Mouse (Mus musculus) erythroblast, embryonic 14.5 days (primary cell): ENCODE measurements around the gene Asap3. TPM values are rescaled to one million over a fixed set of nuclear protein-coding genes. Genes with fewer than 3 reads are reported as not detected.

Source experiments
- H3K27me3 ChIP-seq: 2 replicates; pipeline ENCODE4 v1.6.1; 2012; ENCODE audit warnings: inconsistent platforms; ENCODE audit not compliant: control insufficient read depth
- H3K36me3 ChIP-seq: 2 replicates; pipeline ENCODE4 v1.6.1; 2012; ENCODE audit warnings: mild to moderate bottlenecking, inconsistent platforms; ENCODE audit not compliant: control insufficient read depth
- H3K4me1 ChIP-seq: 2 replicates; pipeline ENCODE4 v1.6.1; 2012; ENCODE audit warnings: inconsistent platforms; ENCODE audit not compliant: control insufficient read depth
- H3K4me3 ChIP-seq: replicated peaks from 2 replicates; pipeline ENCODE3; 2012; ENCODE audit warnings: moderate library complexity, mild to moderate bottlenecking, inconsistent platforms
- H3K9me3 ChIP-seq: 2 replicates; pipeline ENCODE4 v1.6.1; 2012; ENCODE audit warnings: low read length, inconsistent platforms, mixed read lengths; ENCODE audit not compliant: control insufficient read depth
- GATA1 ChIP-seq: IDR thresholded peaks from 2 replicates; pipeline ENCODE4 v1.6.1; 2012; ENCODE audit warnings: low read length, inconsistent platforms, mixed read lengths
- TAL1 ChIP-seq: IDR thresholded peaks from 3 replicates; pipeline ENCODE4 v1.6.1; 2012; ENCODE audit warnings: low read length, inconsistent platforms, mixed read lengths
- polyA plus RNA-seq: library from polyadenylated mRNA; stranded (reverse); fragments of >175 nt; gene quantifications from 2 replicates; pipeline ENCODE4 v1.2.3, GENCODE M21; 2012

Asap3 gene
- polyA plus RNA-seq, 1 experiment: 0.01 TPM

- no peaks in the 10 kb centered on the region for H3K9me3 ChIP-seq
- H3K4me1 ChIP-seq: peaks cover 69% of the 10 kb centered on the region
- peak overlapping the region; percentile 82 for H3K4me3 ChIP-seq
- H3K27me3 ChIP-seq: no peaks in the 10 kb centered on the region
- TF ChIP-seq TAL1 (no peak), GATA1 (no peak)
- peaks cover 51% of the 10 kb centered on the region for H3K36me3 ChIP-seq
These were observed 33.5 kb upstream of the Asap3 start for GRCm38 (mm10) chr4:136172542-136173209.

DNA sequence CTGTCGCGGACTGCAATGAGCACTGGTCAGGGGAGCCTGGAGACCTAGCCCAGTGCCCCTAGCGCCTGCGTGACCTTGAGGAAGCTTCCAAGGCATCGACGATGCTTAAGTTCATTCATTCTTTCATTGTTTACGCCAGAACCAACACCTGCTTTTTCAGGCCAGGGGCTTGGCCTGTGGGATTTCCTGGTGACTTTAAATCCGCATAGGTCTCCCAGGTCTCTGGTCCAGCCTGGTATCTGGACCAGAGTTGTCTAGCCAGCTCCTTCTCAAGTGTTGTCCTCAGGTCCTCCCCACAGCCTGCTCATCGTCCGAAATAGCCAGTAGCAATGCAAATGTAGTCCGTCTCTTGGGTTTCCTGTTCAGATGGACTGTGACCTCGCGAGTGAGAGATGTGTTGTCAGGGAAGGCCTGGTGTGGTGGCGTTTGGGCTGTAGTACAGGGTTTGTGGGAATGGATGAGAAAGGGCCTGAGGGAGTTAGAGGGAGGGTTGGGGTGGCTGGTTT is 32.9 kb upstream of the Asap3 start:
- peaks cover 69% of the 10 kb centered on the region for H3K4me1 ChIP-seq
- TF ChIP-seq GATA1: no peak
- no peak for TF ChIP-seq TAL1
- H3K36me3 ChIP-seq: peaks cover 57% of the 10 kb centered on the region
- no peaks in the 10 kb centered on the region for H3K9me3 ChIP-seq
- H3K27me3 ChIP-seq: no peaks in the 10 kb centered on the region
- H3K4me3 ChIP-seq: peak overlapping the region; percentile 82

DNA sequence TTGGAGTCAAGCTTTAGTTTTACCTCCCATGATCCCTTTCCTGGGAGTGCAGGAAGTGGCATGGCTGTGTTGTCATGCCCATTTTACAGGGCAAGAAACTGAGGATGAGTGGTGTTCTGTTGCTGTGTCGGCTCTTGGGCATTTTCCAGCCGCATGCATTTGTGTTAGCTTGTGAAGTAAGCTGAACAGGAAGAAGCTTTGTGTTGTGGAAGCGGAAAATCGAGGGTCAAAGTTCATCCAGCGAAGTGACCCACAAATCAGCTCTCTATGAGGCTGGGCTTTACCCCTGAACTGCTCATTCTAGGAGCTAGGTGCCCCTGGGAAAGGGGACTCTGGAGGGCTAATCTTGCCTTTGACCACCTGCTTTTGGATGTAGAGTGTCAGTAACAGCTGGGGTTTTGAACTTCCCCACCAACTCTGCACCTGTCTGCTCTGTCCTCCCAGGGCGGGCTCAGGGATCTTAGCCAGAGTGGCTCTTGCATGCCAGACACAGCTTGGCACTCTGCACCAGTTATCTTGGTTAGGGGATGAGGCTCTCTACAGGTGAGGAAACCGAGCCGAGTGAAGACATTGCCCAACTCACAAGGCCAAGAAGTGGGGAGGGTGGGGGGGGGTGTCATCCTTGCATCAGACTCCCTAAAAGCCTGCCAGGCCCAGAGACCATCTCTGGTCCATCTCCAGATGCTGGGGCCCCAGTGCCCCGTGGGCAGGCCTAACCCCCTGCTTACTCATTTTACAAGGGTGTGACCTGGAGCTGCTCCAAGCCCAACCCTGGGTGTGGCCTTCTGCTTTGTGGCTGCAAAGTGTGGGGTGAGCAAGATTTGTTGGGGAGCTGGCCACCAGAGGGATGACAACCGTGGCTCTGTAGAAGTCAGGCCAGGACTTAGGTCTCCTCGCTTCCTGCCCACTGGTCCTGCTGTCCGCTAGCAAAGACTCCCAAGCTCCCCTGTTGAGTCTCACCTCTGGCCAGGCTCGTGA is 31.7 kb upstream of the Asap3 start:
- peaks cover 70% of the 10 kb centered on the region for H3K36me3 ChIP-seq
- no peaks in the 10 kb centered on the region for H3K9me3 ChIP-seq
- H3K27me3 ChIP-seq: no peaks in the 10 kb centered on the region
- peaks cover 78% of the 10 kb centered on the region for H3K4me1 ChIP-seq
- TF ChIP-seq GATA1 (no peak), TAL1 (peak; percentile 29; the same call in 1 of the 3 replicates)
- peak overlapping the region; percentile 82 for H3K4me3 ChIP-seq

DNA sequence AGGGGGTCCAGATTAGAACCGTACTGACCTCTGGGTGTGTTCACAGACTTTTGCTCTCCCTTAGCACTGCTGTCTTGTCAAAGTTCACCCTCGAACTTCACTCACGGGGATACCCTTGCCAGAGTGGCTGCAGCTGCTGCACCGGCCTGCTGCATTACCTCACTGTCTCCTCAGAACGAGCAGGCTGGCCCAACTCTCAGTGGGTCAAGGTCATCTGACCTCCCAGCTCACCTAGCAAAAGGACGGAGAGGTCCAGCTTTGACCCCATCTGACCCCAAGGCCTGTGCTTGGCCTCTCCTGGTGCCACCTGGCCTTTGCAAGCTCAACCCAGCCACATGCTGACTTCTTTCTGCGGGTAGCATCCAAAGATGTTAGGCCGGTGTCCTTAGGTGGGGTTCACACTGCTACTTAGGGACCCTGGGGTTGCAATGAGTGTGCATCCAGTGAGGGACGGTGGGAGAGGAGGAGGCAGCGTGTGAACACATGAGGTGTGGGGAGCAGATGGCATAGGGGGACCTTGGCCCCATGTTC is 30.1 kb upstream of the Asap3 start:
- Histone ChIP-seq H3K9me3 (no peaks in the 10 kb centered on the region), H3K36me3 (peaks cover 85% of the 10 kb centered on the region), H3K4me3 (peak overlapping the region; percentile 82)

GRCm38 (mm10) chr4:136177244-136177611 is 28.9 kb upstream of the Asap3 start:
- Histone ChIP-seq H3K27me3 (no peaks in the 10 kb centered on the region), H3K4me1 (peaks cover 83% of the 10 kb centered on the region), H3K4me3 (peak overlapping the region; percentile 82), H3K9me3 (no peaks in the 10 kb centered on the region), H3K36me3 (peaks cover 97% of the 10 kb centered on the region)
- TF ChIP-seq GATA1: no peak
- TF ChIP-seq TAL1: no peak

More for the DNA sequence above, 30.1 kb upstream of the Asap3 start:
- Histone ChIP-seq H3K4me1 (peaks cover 80% of the 10 kb centered on the region), H3K27me3 (no peaks in the 10 kb centered on the region)
- no peak for TF ChIP-seq GATA1
- TF ChIP-seq TAL1: no peak

DNA sequence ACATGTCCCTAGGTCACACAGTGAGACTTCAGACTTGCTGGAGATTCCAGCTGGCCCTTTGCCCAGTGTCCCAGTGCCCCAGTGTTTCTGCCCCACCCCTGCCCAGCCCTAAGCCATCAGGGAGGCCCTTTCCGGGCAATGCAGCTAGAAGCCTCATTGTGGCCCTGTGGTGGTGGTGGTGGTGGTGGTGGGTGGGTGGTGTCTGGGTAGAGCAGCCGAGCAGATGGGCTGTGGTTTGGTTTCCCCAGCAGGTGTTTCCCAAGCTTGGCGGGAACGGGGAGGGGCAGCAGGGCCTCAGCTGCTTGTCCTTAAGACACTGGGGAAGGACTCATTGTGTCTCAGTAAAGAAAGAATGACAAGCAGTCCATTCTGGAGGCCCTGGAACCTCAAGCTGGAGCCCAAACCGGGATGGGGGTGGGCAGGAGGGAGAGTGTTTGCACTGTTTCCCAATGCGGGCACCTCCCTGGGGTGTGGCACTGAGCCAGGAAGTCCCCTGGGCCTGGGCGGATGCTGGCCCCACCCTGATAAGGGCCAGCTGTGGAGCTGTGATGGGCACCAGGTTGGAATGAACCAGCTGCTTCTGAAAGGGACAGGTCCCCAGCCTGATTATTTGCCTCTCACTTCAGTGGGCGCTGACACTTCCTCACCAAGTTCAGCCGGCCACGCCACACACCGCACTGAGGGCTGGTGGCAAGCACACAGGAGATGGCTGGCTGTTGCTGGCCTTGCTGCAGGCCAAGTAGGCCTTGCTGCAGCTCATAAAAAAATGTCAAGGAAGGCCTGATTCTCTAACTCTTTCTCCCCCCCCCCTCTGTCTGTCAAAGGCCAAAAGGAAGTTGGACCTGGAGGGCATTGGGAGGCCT is 28.3 kb upstream of the Asap3 start:
- peak overlapping the region; percentile 82 for H3K4me3 ChIP-seq
- no peaks in the 10 kb centered on the region for H3K27me3 ChIP-seq
- TF ChIP-seq TAL1 (peak; percentile 87), GATA1 (peak; percentile 99)
- H3K4me1 ChIP-seq: peaks cover 87% of the 10 kb centered on the region
- H3K9me3 ChIP-seq: no peaks in the 10 kb centered on the region
- peaks cover 100% of the 10 kb centered on the region for H3K36me3 ChIP-seq

- no peaks in the 10 kb centered on the region for H3K9me3 ChIP-seq
- TF ChIP-seq GATA1: no peak
- TF ChIP-seq TAL1: no peak
- no peaks in the 10 kb centered on the region for H3K27me3 ChIP-seq
- H3K4me1 ChIP-seq: peaks cover 92% of the 10 kb centered on the region
- peaks cover 100% of the 10 kb centered on the region for H3K36me3 ChIP-seq
- H3K4me3 ChIP-seq: peak overlapping the region; percentile 82
These were observed 27.7 kb upstream of the Asap3 start for GRCm38 (mm10) chr4:136178475-136178921.

DNA sequence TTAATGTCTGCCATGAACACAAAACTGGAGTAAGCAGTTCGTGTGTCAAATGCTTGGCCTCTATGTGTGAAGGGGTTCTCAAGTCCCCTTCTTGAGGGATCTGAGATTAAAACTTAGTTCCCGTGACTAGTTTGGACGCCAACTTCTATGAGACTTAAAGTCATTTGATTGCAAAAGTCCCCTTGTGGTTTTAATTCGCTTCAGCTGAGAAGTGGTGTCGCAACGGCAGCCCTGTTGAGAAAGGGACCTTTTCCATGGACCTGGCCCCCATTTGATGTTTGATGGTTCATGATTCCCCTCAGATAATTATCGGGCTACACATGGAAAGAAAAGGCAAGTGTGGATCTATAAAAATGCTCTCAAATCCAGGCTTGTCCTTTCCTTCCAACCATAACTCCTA is 26.7 kb upstream of the Asap3 start:
- no peak for TF ChIP-seq TAL1
- no peak for TF ChIP-seq GATA1
- Histone ChIP-seq H3K4me3 (peak overlapping the region; percentile 82), H3K27me3 (no peaks in the 10 kb centered on the region), H3K4me1 (peaks cover 93% of the 10 kb centered on the region), H3K9me3 (no peaks in the 10 kb centered on the region), H3K36me3 (peaks cover 100% of the 10 kb centered on the region)
